In the genomic region with DNA sequence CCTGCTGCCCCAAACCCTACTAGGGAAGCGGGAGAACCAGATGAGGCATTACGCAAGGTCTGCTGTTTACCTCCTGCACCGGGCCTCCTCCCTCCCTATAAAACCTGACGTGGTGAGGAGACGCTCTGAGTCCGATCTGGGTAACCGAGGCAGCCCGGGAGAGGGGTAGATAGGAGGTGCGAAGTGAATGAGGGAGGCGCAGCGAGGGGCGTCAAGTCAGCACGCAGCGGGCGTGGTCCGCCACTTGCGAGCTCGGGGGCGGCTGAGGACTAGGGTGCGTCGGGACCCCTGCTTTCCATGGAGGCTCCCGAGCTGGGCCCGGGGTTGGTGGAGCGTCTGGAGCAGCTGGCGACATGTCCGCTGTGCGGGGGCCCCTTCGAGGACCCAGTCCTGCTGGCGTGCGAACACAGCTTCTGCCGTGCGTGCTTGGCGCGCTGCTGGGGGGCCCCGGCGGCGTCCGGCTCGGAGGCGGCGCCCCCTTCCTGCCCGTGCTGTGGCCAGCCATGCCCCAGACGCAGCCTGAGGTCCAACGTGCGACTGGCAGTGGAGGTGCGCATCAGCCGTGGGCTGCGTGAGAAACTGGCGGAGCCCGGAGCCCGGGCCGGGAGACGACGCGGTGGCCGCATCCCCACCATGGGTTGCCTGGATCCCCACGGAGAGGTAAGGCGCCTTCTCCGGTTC, we compare ENCODE assay signal across 8 mouse cellular contexts. TPM values are rescaled to one million over a fixed set of nuclear protein-coding genes. Genes with fewer than 3 reads are reported as not detected.
A peak's percentile ranks its signal among the peaks of the same experiment; 100 is the strongest.
DNase-seq lines count a peak whose midpoint lies in the region; ATAC-seq and TF ChIP-seq lines count a peak whose summit lies in the region.

A gene (plus strand): TSS at position 128 of the 681 bp plus-strand sequence.

- no peaks in the 10 kb centered on the region for H3K9me3 ChIP-seq in embryonic facial prominence, embryonic 11.5 days (replicated peaks; ENCODE audit: control insufficient read depth, low read length)
- H3K9me3 ChIP-seq in hindbrain, embryonic 14.5 days (ENCODE audit: control insufficient read depth, low read length): no peaks in the 10 kb centered on the region
- H3K9me3 ChIP-seq in neural tube, embryonic 13.5 days: no peaks in the 10 kb centered on the region

- H3K36me3 ChIP-seq in spleen, adult 2 months (ENCODE audit: control insufficient read depth, insufficient read depth, low read length): no peaks in the 10 kb centered on the region
- no peaks in the 10 kb centered on the region for H3K36me3 ChIP-seq in embryonic facial prominence, embryonic 11.5 days (replicated peaks; ENCODE audit: control insufficient read depth, insufficient read depth, low read depth, low read length)
- H3K36me3 ChIP-seq in hindbrain, embryonic 14.5 days (replicated peaks; ENCODE audit: control insufficient read depth, insufficient read depth): no peaks in the 10 kb centered on the region
- no peaks in the 10 kb centered on the region for H3K36me3 ChIP-seq in neural tube, embryonic 13.5 days

- peak within 1 kb of the TSS; percentile 55 for H3K4me2 ChIP-seq in embryonic facial prominence, embryonic 11.5 days (ENCODE audit: low read depth, low read length)
- H3K4me2 ChIP-seq in hindbrain, embryonic 14.5 days (replicated peaks): peak within 1 kb of the TSS; percentile 70
- H3K4me2 ChIP-seq in neural tube, embryonic 13.5 days: peak within 1 kb of the TSS; percentile 69

- peak within 1 kb of the TSS; percentile 37 for H3K9ac ChIP-seq in embryonic facial prominence, embryonic 11.5 days (replicated peaks; ENCODE audit: low read length)
- H3K9ac ChIP-seq in hindbrain, embryonic 14.5 days: peak within 1 kb of the TSS; percentile 55
- H3K9ac ChIP-seq in neural tube, embryonic 13.5 days: peak within 1 kb of the TSS; percentile 70

- no peak for TF ChIP-seq POLR2A in spleen, adult 2 months (IDR thresholded peaks at IDR 0.05; ENCODE audit: low read depth, low read length)

- TF ChIP-seq CTCF in spleen, adult 2 months (IDR thresholded peaks at IDR 0.05; ENCODE audit: extremely low read depth, insufficient read depth, insufficient read length, insufficient replicate concordance): no peak

- H3K27ac ChIP-seq in spleen, adult 2 months (ENCODE audit: insufficient read depth, low read length): no peak within 1 kb of the TSS
- no peak within 1 kb of the TSS for H3K27ac ChIP-seq in embryonic facial prominence, embryonic 11.5 days (replicated peaks; ENCODE audit: low read depth, low read length)
- no peak within 1 kb of the TSS for H3K27ac ChIP-seq in hindbrain, embryonic 14.5 days
- H3K27ac ChIP-seq in neural tube, embryonic 13.5 days (replicated peaks): no peak within 1 kb of the TSS

- ATAC-seq in embryonic facial prominence, embryonic 11.5 days (replicated peaks; ENCODE audit: insufficient number of reproducible peaks, low FRiP score, low TSS enrichment, low read depth): no peak
- ATAC-seq in hindbrain, embryonic 14.5 days (ENCODE audit: low FRiP score): no peak
- no peak for ATAC-seq in neural tube, embryonic 13.5 days (ENCODE audit: low read depth)

- no peak for DNase-seq in spleen, adult 2 months (ENCODE audit: low read depth in 1 of 2, low spot score in 2 of 2)
- no peak for DNase-seq in spleen, postnatal 36 days (ENCODE audit: low spot score in 2 of 2)
- peak; percentile 19 for DNase-seq in embryonic facial prominence, embryonic 11.5 days (ENCODE audit: low spot score)
- no peak for DNase-seq in hindbrain, embryonic 14.5 days (ENCODE audit: low spot score)
- DNase-seq in lung, adult 18-20 months: peak; percentile 79 to 81
- no peak for DNase-seq in ovary, adult 18-20 months (ENCODE audit: low spot score)
- DNase-seq in gastrocnemius, postnatal 10 days: no peak

- H3K4me3 ChIP-seq in spleen, adult 2 months (ENCODE audit: extremely low read depth, insufficient read depth, insufficient read length): peak within 1 kb of the TSS; percentile 11; the same call in 1 of the 2 replicates
- H3K4me3 ChIP-seq in embryonic facial prominence, embryonic 11.5 days (ENCODE audit: low read depth, low read length): peak within 1 kb of the TSS; percentile 35
- peak within 1 kb of the TSS; percentile 38 for H3K4me3 ChIP-seq in hindbrain, embryonic 14.5 days (replicated peaks; ENCODE audit: low read length)
- H3K4me3 ChIP-seq in neural tube, embryonic 13.5 days: peak within 1 kb of the TSS; percentile 41

- peaks cover 3% of the 10 kb centered on the region; the same call in 1 of the 2 replicates for H3K4me1 ChIP-seq in spleen, adult 2 months (ENCODE audit: control insufficient read depth, insufficient read depth, insufficient read length)
- peaks cover 8% of the 10 kb centered on the region for H3K4me1 ChIP-seq in embryonic facial prominence, embryonic 11.5 days (ENCODE audit: control insufficient read depth, insufficient read depth, low read length)
- H3K4me1 ChIP-seq in hindbrain, embryonic 14.5 days (replicated peaks; ENCODE audit: control insufficient read depth, insufficient read depth, low read length): peaks cover 16% of the 10 kb centered on the region
- H3K4me1 ChIP-seq in neural tube, embryonic 13.5 days (replicated peaks): peaks cover 39% of the 10 kb centered on the region

- WGBS in spleen, adult 2 months: 3% methylated on average over 56 of the region's 59 CpGs
- 3% methylated on average over 56 of the region's 59 CpGs for WGBS in embryonic facial prominence, embryonic 11.5 days
- 2% methylated on average over 58 of the region's 59 CpGs for WGBS in hindbrain, embryonic 14.5 days
- WGBS in neural tube, embryonic 13.5 days: 2% methylated on average over 56 of the region's 59 CpGs

- peaks cover 6% of the 10 kb centered on the region for H3K27me3 ChIP-seq in spleen, adult 2 months (ENCODE audit: control insufficient read depth, insufficient read depth, low read length)
- peaks cover 41% of the 10 kb centered on the region for H3K27me3 ChIP-seq in embryonic facial prominence, embryonic 11.5 days (ENCODE audit: control insufficient read depth, insufficient read depth, low read length)
- H3K27me3 ChIP-seq in hindbrain, embryonic 14.5 days (ENCODE audit: control insufficient read depth, insufficient read depth, low read length): peaks cover 50% of the 10 kb centered on the region
- H3K27me3 ChIP-seq in neural tube, embryonic 13.5 days: peaks cover 54% of the 10 kb centered on the region

RNA-seq across cellular contexts. Expression of the gene that starts here (rescaled TPM):
- 0.20 and 0.23 TPM in 2 replicates for polyA plus RNA-seq in spleen, adult 2 months (2012; rRNA removed)
- 0.13 TPM in 1 of 2 replicates, not detected in the other for polyA plus RNA-seq in embryonic facial prominence, embryonic 11.5 days (2014; fragmentation: Nextera tagmentation; extraction: Ambion mirVana)
- polyA plus RNA-seq in hindbrain, embryonic 14.5 days (2014; fragmentation: Nextera tagmentation; extraction: Ambion mirVana): 0.90 and 1.3 TPM in 2 replicates
- 1.1 and 1.3 TPM in 2 replicates for polyA plus RNA-seq in neural tube, embryonic 13.5 days (2015; fragmentation: Nextera tagmentation; extraction: Ambion mirVana)
- total RNA-seq in gastrocnemius, postnatal 10 days (2021): under 1 TPM in 1 of 2 experiments, not detected in 1; 0.47 TPM

Comparison
In these comparisons a context has a peak if more than half of its experiments do, and no peak if none do; other contexts are left out.
1. Peak in DNase-seq, H3K4me3 ChIP-seq, H3K9ac ChIP-seq and H3K4me2 ChIP-seq in embryonic facial prominence, embryonic 11.5 days; RNA of the gene not detected or under 1 TPM.
2. DNase-seq: peak in lung, adult 18-20 months (2 of 2); none in spleen, adult 2 months (0 of 2), spleen, postnatal 36 days (0 of 2), hindbrain, embryonic 14.5 days (single experiment), ovary, adult 18-20 months (single experiment) and gastrocnemius, postnatal 10 days (single experiment).
3. Peak in every context shown above with its lines, with median percentiles within 50 percentile points of each other: H3K4me3 ChIP-seq, H3K4me2 ChIP-seq and H3K9ac ChIP-seq.